Mouse (Mus musculus): ENCODE data around the gene Bloc1s6.

Gene Bloc1s6

GRCm38 (mm10) chr2:122737894-122738830, at the start of gene Bloc1s6:
TSS of gene Bloc1s6 (plus strand) at chr2:122738503.
- DNase-seq (ENCODE audit: low read depth, low spot score): peak; percentile 72

GRCm38 (mm10) chr2:122697526-122697925, 40.8 kb upstream of the Bloc1s6 start:
- no peak for DNase-seq (ENCODE audit: low read depth, low spot score)

DNA sequence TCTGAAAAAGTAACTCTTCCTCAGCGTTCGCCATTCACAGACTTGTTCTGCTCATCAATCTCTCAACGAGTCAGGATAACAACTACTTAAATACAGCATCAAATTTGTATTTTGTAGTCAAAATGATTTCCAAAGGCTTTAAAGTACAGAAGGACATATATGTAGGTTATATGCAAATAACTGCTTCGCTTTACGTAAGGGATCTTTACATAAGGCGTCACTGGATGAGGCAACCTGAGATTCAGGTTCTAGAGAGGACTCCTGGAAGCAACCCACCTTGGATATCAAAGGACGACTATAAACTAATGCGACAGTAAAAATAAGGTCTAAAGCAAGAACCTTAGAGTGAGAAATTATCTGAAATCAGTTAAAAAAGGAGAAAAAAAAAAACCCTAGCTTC, 37.3 kb upstream of the Bloc1s6 start:
- DNase-seq (ENCODE audit: low read depth, low spot score): no peak

DNA sequence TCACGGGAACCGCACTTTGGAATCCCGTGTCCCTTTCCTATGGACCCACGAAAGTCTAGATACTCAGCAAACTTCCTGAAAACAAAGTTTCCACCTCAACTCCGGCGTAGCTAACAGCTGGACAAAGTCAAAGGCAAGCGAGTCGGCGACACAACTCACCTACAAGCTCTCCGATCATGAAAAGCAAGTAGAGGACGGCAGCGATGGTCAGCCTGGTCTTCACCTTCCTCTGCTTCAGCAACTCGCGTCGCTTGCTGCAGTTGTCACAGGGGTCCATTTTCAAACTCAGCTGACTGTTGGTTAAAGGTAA, 36.5 kb upstream of the Bloc1s6 start:
- no peak for DNase-seq (ENCODE audit: low read depth, low spot score)

GRCm38 (mm10) chr2:122702181-122703036, 35.9 kb upstream of the Bloc1s6 start, which contains the start of gene Slc30a4:
TSS of gene Slc30a4 (minus strand) at chr2:122702663.
- DNase-seq (ENCODE audit: low read depth, low spot score): no peak

DNA sequence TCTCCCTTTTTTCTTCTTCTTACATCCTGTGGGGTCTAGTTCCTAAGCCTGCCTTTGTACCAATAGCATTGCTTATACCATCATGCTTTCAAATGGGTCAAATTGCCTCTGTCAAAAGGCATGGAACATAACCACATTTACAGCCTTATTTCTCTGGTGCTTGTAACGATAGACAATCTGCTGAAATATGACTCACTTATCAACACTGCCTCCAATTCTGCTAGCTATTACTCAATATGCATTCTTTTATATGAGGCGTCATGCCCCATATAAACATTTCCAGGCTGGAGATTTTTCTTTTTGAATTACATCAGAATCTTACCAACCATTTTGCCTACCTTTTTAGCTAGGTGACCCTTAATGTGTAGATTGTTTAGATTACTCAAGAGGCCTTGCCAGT, 33.7 kb upstream of the Bloc1s6 start:
- no peak for DNase-seq (ENCODE audit: low read depth, low spot score)

- DNase-seq (ENCODE audit: low read depth, low spot score): no peak
Observed at GRCm38 (mm10) chr2:122708080-122708479, 30.2 kb upstream of the Bloc1s6 start.

DNA sequence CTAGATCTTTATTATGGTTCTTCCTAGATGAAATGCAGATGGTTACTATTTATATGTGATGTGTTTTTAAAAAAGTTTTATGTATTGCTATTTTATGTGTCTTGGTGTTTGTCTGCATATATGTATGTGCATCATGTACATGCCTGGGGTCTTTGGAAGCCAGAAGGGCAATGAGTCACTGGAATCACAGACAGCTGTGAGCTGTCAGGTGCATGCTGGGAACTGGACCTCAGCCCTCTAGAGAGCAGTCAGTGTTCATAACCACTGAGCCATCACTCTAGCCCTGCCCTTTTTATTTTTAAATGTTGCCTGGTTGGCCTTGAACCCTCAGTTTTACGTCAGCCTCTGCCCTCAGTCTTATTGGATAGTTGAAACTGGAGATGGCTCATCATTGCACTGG, 29.1 kb upstream of the Bloc1s6 start:
- no peak for DNase-seq (ENCODE audit: low read depth, low spot score)

DNA sequence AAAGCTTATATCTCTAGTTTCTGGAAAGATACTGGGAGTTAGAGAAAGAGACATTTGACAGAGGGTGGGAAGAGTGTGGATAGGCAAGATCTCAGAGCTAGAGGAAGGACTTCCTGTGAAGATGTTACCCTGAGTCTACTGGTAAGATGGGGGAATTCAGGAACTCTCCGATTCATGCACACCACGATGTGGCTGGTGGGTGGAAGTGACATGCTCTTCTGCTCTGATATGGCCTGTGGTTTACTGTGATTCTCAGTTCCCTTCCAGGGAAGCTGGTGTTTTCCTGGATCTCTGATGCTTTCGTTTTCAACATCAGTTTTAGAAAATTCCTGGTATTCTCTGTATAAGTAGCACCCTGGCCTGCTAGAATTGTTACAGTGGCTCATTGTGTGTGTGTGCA, 26.4 kb upstream of the Bloc1s6 start:
- no peak for DNase-seq (ENCODE audit: low read depth, low spot score)

DNA sequence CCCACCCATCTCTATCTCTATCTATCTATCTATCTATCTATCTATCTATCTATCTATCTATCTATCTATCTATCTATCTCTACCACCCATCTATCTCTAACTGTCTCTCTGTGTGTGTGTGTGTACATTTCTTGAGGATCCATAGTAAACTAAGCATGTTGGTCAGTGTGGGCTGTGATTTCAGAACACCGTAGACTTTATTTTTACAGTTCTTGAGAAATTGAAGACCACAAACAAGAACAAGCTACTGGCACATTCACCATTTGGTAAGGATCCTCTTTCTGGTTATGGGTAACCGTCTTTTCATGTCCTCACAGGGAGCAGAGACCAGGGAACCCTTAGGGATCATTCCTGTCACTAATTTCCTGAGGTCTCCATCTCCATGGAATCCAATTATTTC, 25.5 kb upstream of the Bloc1s6 start:
- DNase-seq (ENCODE audit: low read depth, low spot score): no peak

- DNase-seq (ENCODE audit: low read depth, low spot score): no peak
Observed at GRCm38 (mm10) chr2:122715148-122715692, 23.1 kb upstream of the Bloc1s6 start.

- DNase-seq (ENCODE audit: low read depth, low spot score): no peak
Observed at GRCm38 (mm10) chr2:122716301-122716842, 21.9 kb upstream of the Bloc1s6 start.

DNA sequence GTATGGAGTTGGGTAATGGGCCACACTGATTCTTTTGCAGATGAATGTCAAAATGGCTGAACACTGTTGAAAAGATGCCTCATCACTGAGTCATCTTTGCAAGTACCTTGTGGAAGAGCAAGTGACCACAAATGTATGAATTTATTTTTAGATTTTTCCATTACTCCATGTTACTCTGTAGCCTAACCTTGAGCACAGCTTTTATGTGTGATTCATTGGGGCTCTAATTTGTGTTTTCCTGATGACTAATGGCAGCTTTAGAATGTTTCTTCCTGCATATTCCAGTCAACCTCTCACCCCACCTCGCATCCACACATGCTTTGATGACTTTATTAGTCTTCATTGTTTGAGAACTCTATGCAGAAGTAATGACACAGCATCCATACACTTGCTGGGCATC, 19.1 kb upstream of the Bloc1s6 start:
- no peak for DNase-seq (ENCODE audit: low read depth, low spot score)

DNA sequence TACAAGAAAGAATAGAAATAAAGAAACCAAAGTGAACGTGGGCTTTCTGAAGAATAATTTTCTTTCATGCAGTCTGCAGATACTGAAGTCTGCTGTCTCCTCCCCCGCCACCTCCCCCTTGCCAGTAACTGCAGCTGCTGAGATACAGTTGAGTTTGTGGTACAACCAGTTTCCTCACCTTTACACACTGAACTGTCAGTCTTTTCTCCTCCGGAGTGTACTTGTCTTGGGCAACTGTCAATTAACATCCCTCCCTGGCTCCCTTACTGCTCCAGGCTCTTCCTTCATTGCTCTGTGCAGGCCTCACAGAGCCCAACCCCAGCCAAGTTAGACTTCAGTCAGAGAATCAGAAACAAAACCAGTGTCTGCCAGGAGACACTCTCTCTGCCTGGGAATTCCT, 17.7 kb upstream of the Bloc1s6 start:
- no peak for DNase-seq (ENCODE audit: low read depth, low spot score)

DNA sequence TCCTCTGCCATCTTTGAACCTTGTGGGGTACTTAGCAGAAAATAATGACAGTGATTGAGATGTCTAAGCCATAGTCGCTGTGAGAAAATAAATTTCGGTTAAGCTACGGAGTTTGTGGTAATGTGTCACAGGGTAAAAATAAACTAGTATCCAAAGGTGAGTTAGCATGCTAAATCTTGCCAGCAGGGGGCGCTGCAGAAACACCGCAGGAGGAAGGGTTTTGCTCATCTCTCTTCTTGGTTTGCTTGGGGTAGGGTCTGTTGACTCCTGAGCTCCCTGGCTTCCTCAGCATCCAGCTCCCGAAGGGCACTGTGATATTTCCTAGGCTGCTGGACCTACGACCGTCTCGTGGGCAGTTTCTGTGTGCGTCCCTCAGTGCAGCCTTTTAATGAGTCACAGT, 12.7 kb upstream of the Bloc1s6 start:
- peak; percentile 6 for DNase-seq (ENCODE audit: low read depth, low spot score)

DNA sequence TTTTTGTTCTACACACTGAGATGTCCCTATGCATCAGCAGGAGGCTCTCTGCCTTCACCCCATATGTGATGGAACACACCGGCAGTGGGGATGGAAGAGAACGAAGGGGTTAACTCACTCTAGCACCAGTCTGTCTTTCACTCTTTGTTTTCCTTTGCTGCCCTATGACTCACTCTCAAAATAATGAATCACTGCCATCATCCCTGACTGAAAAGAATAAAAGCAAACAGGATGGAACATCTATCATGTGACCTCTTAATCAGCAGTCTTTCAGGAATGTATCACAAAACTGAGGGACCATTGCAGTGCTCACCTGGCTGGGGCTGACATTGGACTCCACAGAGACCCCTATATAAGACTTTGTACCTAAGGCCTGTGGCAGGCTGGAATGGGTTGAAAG, 6.8 kb upstream of the Bloc1s6 start:
- no peak for DNase-seq (ENCODE audit: low read depth, low spot score)

GRCm38 (mm10) chr2:122739023-122739422, 720 bp downstream of the Bloc1s6 start:
- DNase-seq (ENCODE audit: low read depth, low spot score): no peak

DNA sequence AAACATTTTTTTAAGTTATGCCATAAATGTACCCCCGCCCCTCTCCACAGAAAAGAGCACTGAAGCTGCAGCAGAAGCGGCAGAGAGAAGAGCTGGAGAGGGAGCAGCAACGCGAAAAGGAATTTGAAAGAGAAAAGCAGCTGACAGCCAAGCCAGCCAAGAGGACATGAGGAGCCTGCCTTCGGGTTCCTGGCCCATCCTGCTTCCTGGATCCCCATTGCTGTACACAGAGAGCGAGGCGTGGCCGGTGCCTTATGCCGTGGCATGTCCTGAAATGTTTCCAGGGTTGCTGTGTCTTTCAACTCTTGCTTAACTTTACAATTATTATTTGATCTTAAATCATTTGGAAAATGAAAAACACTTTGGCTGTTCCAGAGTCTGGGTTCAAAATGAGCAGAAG, 8.2 kb downstream of the Bloc1s6 start:
- DNase-seq (ENCODE audit: low read depth, low spot score): no peak

DNA sequence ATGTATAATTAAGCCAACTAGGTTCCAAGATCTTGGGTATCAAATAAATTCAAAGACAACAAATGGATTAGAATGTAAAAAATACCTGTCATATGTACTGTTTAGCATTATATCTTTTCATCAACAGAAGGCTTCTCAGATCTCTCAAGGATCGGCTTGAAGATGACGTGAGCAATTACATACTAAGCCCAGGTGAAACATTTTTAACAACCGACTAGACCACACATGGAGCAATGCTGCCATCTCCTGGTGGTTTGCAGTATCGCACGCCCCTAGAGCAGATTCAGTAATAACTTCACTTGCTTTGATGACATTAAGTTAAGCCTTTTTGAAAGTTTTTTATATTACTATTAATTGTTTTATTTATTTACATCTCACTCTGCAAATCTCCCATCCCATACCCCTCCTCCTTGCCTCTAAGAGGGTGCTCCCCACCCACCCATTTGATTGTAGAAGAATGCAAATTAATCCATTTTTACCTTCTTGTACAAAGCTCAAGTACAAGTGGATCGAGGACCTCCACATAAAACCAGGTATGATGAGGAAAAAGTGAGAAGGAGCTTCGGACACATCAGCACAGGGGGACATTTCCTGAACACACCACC, 15.5 kb downstream of the Bloc1s6 start:
- no peak for DNase-seq (ENCODE audit: low read depth, low spot score)

DNA sequence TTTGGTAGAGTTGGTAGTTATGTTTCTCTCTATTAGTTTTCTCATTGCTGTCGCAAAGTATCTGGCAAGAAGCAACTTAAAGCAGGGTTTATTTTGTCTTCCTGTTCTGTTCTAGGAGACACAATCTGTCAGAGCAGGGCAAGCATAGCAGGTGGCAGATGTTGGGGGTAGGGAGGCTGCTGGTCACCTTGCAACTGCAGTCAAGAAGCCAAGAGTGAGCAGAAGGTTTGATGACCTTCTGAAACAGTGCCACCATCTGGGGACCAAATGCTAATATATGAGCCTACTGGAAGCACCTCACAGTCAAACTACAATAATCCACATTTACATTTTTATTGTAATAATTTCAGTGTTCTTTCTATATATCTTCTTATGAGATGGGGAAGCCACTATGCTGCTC, 21.5 kb downstream of the Bloc1s6 start:
- no peak for DNase-seq (ENCODE audit: low read depth, low spot score)

GRCm38 (mm10) chr2:122762991-122763390, 24.7 kb downstream of the Bloc1s6 start:
- DNase-seq (ENCODE audit: low read depth, low spot score): no peak

DNA sequence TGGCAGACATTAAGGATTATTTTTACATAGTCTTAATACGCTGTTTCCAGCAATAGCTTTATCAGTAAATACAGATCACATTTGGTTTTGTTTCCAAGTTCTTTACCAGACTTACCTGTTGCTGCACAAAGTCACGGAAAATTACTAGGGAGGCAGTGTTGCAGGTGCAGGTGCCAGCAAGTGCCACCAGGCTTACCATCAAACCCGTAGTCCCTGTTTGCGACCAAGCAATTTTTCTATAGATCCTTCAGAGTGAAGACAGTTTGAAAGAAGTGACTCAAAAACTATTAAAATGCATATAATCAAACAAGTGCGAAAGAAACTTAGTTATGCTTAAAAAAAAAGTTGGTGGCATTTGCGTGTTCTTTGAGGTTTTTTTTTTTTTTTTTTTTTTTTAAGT, 26.2 kb downstream of the Bloc1s6 start:
- DNase-seq (ENCODE audit: low read depth, low spot score): no peak
